Mouse (Mus musculus) olfactory bulb, adult 2 months (tissue): Measurements from ENCODE around the gene Mgrn1.

Experiments used
- CTCF ChIP-seq: fragments of 200-500 bp; IDR thresholded peaks from 2 replicates; pipeline ENCODE4 v1.5.1; 2012; ENCODE audit warnings: low read depth, mild to moderate bottlenecking, low read length, moderate library complexity; ENCODE audit not compliant: insufficient read depth
- POLR2A ChIP-seq: fragments of 200-500 bp; IDR thresholded peaks from 2 replicates; pipeline ENCODE4 v1.6.1; 2012; ENCODE audit warnings: mild to moderate bottlenecking, low read depth, low read length, moderate library complexity; ENCODE audit not compliant: insufficient read depth

DNA sequence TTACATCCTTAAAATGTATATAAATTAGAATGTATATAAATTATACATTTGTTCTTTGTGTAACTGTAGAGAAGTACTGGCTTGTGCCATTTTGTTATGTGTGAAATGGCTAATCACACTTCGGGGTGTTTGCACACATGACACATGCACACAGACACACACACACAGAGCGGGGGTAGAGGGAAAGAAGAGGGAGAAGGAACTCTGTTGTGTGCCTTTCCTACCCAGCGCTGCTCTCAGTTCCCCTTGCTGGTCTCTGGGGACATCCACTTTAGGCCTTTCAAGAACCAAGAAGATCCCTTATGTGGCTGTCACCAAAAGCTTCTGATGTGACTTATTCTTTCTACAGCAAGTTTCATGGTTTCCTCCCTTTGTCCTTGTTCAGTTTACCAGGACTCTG is 39.0 kb upstream of the Mgrn1 start:
- TF ChIP-seq CTCF (no peak), POLR2A (no peak)
